Mouse (Mus musculus) ES-E14 (cell line): Measurements from ENCODE around the gene Actb.

ENCODE experiments used
- HCFC1 ChIP-seq: IDR thresholded peaks from 2 replicates; pipeline ENCODE4 v1.6.1; 2012; ENCODE audit warnings: low read length, inconsistent platforms, borderline replicate concordance; ENCODE audit not compliant: insufficient read depth
- MAFK ChIP-seq: IDR thresholded peaks from 2 replicates; pipeline ENCODE4 v1.6.1; 2014; ENCODE audit warnings: mild to moderate bottlenecking, low read depth, low read length, inconsistent platforms; ENCODE audit not compliant: insufficient read depth
- ZC3H11A ChIP-seq: IDR thresholded peaks from 2 replicates; pipeline ENCODE4 v1.6.1; 2012; ENCODE audit warnings: low read depth, mild to moderate bottlenecking, inconsistent platforms, low read length, borderline replicate concordance

DNA sequence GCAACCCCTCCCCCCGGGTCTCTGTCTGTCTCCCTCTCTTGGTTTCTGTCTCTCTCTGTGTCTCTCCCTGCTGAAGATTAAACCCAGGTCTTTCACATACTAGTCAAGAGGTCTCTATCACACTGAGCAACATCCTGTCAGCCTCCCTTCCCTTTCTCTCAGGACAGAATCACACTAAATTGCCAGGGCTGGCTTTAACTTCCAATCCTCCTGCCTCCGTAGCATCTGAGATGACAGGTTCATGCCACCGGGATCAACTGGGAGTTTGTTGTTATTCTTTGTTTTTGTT lies 20.3 kb upstream of the Actb start:
- TF ChIP-seq ZC3H11A, result no peak
- TF ChIP-seq HCFC1, result no peak
- TF ChIP-seq MAFK, result no peak
